Mouse (Mus musculus) urinary bladder, adult 2 months (tissue): ENCODE results near the gene Ppy. TPM values are rescaled to one million over a fixed set of nuclear protein-coding genes. Genes with fewer than 3 reads are reported as not detected.

Experiments
- polyA plus RNA-seq: library from polyadenylated mRNA; depleted of rRNA; stranded (reverse); fragments of >200 nt; gene quantifications from 2 replicates; pipeline ENCODE4 v1.2.3, GENCODE M21; 2012; rRNA removed

The Ppy gene
- polyA plus RNA-seq, 1 experiment = 0.51 TPM

Other genes with a start within 250 kb of the Ppy start
- gene Meox1, start 206.9 kb downstream of the Ppy start, polyA plus RNA-seq = 2.8 and 2.9 TPM in 2 replicates
- gene Sost, start 134.3 kb downstream of the Ppy start, polyA plus RNA-seq = 0.03 TPM in 1 of 2 replicates, not detected in the other
- not detected in 2 replicates for gene Cfap97d1, start 117.0 kb downstream of the Ppy start, polyA plus RNA-seq
- gene Dusp3, start 114.3 kb downstream of the Ppy start, polyA plus RNA-seq = 55.8 and 62.7 TPM in 2 replicates
- gene Mpp3, start 72.9 kb downstream of the Ppy start, polyA plus RNA-seq = 1.2 and 1.4 TPM in 2 replicates
- 15.3 and 19.8 TPM in 2 replicates for gene Cd300lg, start 59.8 kb downstream of the Ppy start, polyA plus RNA-seq
- gene Mpp2, start 12.8 kb downstream of the Ppy start, polyA plus RNA-seq = 18.9 and 21.0 TPM in 2 replicates
- not detected in 2 replicates for gene Pyy, start 6.5 kb upstream of the Ppy start, polyA plus RNA-seq
- 0.07 and 0.15 TPM in 2 replicates for gene Nags, start 44.2 kb upstream of the Ppy start, polyA plus RNA-seq
- 15.0 and 17.4 TPM in 2 replicates for gene Tmem101, start 55.1 kb upstream of the Ppy start, polyA plus RNA-seq
- 29.9 and 32.4 TPM in 2 replicates for gene Lsm12, start 84.0 kb upstream of the Ppy start, polyA plus RNA-seq
- gene G6pc3, start 88.3 kb upstream of the Ppy start, polyA plus RNA-seq = 73.3 and 80.1 TPM in 2 replicates
- gene Hdac5, start 128.8 kb upstream of the Ppy start, polyA plus RNA-seq = 58.1 and 75.4 TPM in 2 replicates
- 0.41 TPM in 2 replicates for gene BC030867, start 147.6 kb upstream of the Ppy start, polyA plus RNA-seq
- 0.63 and 0.65 TPM in 2 replicates for gene Asb16, start 167.4 kb upstream of the Ppy start, polyA plus RNA-seq
- 50.8 and 57.6 TPM in 2 replicates for gene Tmub2, start 183.6 kb upstream of the Ppy start, polyA plus RNA-seq
- 36.5 and 38.6 TPM in 2 replicates for gene Atxn7l3, start 195.3 kb upstream of the Ppy start, polyA plus RNA-seq
- gene Ubtf, start 218.4 kb upstream of the Ppy start, polyA plus RNA-seq = 45.7 and 61.5 TPM in 2 replicates